Mouse (Mus musculus) embryonic facial prominence, embryonic 15.5 days (tissue): Measurements from ENCODE around the gene Sparcl1. TPM values are rescaled to one million over a fixed set of nuclear protein-coding genes. Genes with fewer than 3 reads are reported as not detected.

Experiments
- ATAC-seq: fragments of 200-750 bp; cut with Nextera tagmentation; 2 replicates; pipeline ENCODE4 v1.8.0; 2017; ENCODE audit warnings: low read depth, moderate TSS enrichment; ENCODE audit not compliant: insufficient number of reproducible peaks, low FRiP score, low TSS enrichment
- H3K27ac ChIP-seq: fragments of 300-500 bp; sonication (generic); replicated peaks from 2 replicates; pipeline ENCODE4 v1.5.1; 2015; ENCODE audit warnings: mild to moderate bottlenecking, inconsistent platforms
- H3K27me3 ChIP-seq: fragments of 300-500 bp; sonication (generic); 2 replicates; pipeline ENCODE4 v1.6.1; 2015; ENCODE audit warnings: inconsistent platforms
- H3K36me3 ChIP-seq: fragments of 300-500 bp; sonication (generic); 2 replicates; pipeline ENCODE4 v1.6.1; 2015; ENCODE audit warnings: mild to moderate bottlenecking, inconsistent platforms
- H3K4me1 ChIP-seq: fragments of 300-500 bp; sonication (generic); 2 replicates; pipeline ENCODE4 v1.6.1; 2015; ENCODE audit warnings: inconsistent platforms
- H3K4me2 ChIP-seq: fragments of 300-500 bp; sonication (generic); replicated peaks from 2 replicates; pipeline ENCODE4 v1.6.1; 2015; ENCODE audit warnings: mild to moderate bottlenecking, inconsistent platforms
- H3K4me3 ChIP-seq: fragments of 300-500 bp; sonication (generic); replicated peaks from 2 replicates; pipeline ENCODE4 v1.5.1; 2015; ENCODE audit warnings: mild to moderate bottlenecking, inconsistent platforms
- H3K9ac ChIP-seq: fragments of 300-500 bp; sonication (generic); 2 replicates; pipeline ENCODE4 v1.6.1; 2015; ENCODE audit warnings: inconsistent platforms
- H3K9me3 ChIP-seq: fragments of 300-500 bp; sonication (generic); replicated peaks from 2 replicates; pipeline ENCODE4 v1.6.1; 2016; ENCODE audit warnings: inconsistent platforms
- WGBS: fragments of 180-500 bp; shearing (Covaris S2); methylation state at CpG from one replicate; pipeline ENCODE4 v1.1.7; 2015; 5-methylcytosine and 5-hydroxymethylcytosine counted together
- polyA plus RNA-seq: library from polyadenylated mRNA; unstranded; fragments of >200 nt; fragmentation: Nextera tagmentation; extraction: Ambion mirVana; gene quantifications from 2 replicates; pipeline ENCODE4 v1.2.1, GENCODE M21; 2015

The Sparcl1 gene
- polyA plus RNA-seq, 1 experiment from 2014 or later = 107 TPM

GRCm38 (mm10) chr5:104110171-104110920, 3.2 kb downstream of the Sparcl1 start:
- ATAC-seq = no peak
- Histone ChIP-seq H3K9ac (no peak overlapping the region), H3K4me1 (peaks cover 54% of the 10 kb centered on the region), H3K27ac (0 out of 2 replicates have a peak overlapping the region, but pooled peaks have one; percentile 17), H3K4me3 (no peak overlapping the region), H3K36me3 (no peaks in the 10 kb centered on the region), H3K4me2 (0 out of 2 replicates have a peak overlapping the region, but pooled peaks have one; percentile 6), H3K27me3 (no peaks in the 10 kb centered on the region), H3K9me3 (no peaks in the 10 kb centered on the region)
- 48% methylated on average over 9 of the region's 9 CpGs for WGBS

- H3K27ac ChIP-seq = peak overlapping the region; percentile 44; the same call in 1 of the 2 replicates
These were observed 4.0 kb downstream of the Sparcl1 start for GRCm38 (mm10) chr5:104109516-104109915.

GRCm38 (mm10) chr5:104108879-104109369, 4.6 kb downstream of the Sparcl1 start:
- Histone ChIP-seq H3K9ac (no peak overlapping the region), H3K27ac (peak overlapping the region; percentile 44; the same call in 1 of the 2 replicates), H3K4me2 (peak overlapping the region; percentile 50), H3K4me1 (peaks cover 43% of the 10 kb centered on the region), H3K27me3 (no peaks in the 10 kb centered on the region), H3K4me3 (peak overlapping the region; percentile 28), H3K9me3 (no peaks in the 10 kb centered on the region), H3K36me3 (no peaks in the 10 kb centered on the region)
- ATAC-seq = peak; percentile 22; the same call in 1 of the 2 replicates
- WGBS = 7% methylated on average over 18 of the region's 18 CpGs

More at GRCm38 (mm10) chr5:104109516-104109915, 4.0 kb downstream of the Sparcl1 start:
- H3K9ac ChIP-seq = no peak overlapping the region
- no peak for ATAC-seq
- peak overlapping the region; percentile 28 for H3K4me3 ChIP-seq
- H3K27me3 ChIP-seq = no peaks in the 10 kb centered on the region
- H3K4me1 ChIP-seq = peaks cover 46% of the 10 kb centered on the region
- H3K36me3 ChIP-seq = no peaks in the 10 kb centered on the region
- 43% methylated on average over 3 of the region's 3 CpGs for WGBS
- peak overlapping the region; percentile 50 for H3K4me2 ChIP-seq
- no peaks in the 10 kb centered on the region for H3K9me3 ChIP-seq

- Histone ChIP-seq H3K9ac (no peak overlapping the region), H3K4me2 (peak overlapping the region; percentile 50), H3K4me1 (peaks cover 37% of the 10 kb centered on the region), H3K27ac (peak overlapping the region; percentile 44), H3K9me3 (no peaks in the 10 kb centered on the region), H3K36me3 (no peaks in the 10 kb centered on the region), H3K4me3 (peak overlapping the region; percentile 28; the same call in 1 of the 2 replicates), H3K27me3 (no peaks in the 10 kb centered on the region)
- ATAC-seq = peak; percentile 31; the same call in 1 of the 2 replicates
- 41% methylated on average over 11 of the region's 11 CpGs for WGBS
These were observed 5.2 kb downstream of the Sparcl1 start for GRCm38 (mm10) chr5:104108127-104108875.

GRCm38 (mm10) chr5:104104111-104104510, 9.4 kb downstream of the Sparcl1 start:
- Histone ChIP-seq H3K4me2 (no peak overlapping the region), H3K36me3 (no peaks in the 10 kb centered on the region), H3K4me3 (no peak overlapping the region), H3K27me3 (no peaks in the 10 kb centered on the region), H3K9me3 (no peaks in the 10 kb centered on the region), H3K27ac (no peak overlapping the region), H3K4me1 (peaks cover 18% of the 10 kb centered on the region), H3K9ac (no peak overlapping the region)
- ATAC-seq = no peak
- WGBS = 64% methylated on average over 2 of the region's 2 CpGs

GRCm38 (mm10) chr5:104103171-104103570, 10.4 kb downstream of the Sparcl1 start:
- Histone ChIP-seq H3K4me1 (peaks cover 9% of the 10 kb centered on the region), H3K36me3 (no peaks in the 10 kb centered on the region), H3K27me3 (no peaks in the 10 kb centered on the region), H3K4me2 (no peak overlapping the region), H3K9ac (no peak overlapping the region), H3K9me3 (no peaks in the 10 kb centered on the region), H3K27ac (no peak overlapping the region), H3K4me3 (no peak overlapping the region)
- ATAC-seq = no peak
- 73% methylated on average over 4 of the region's 4 CpGs for WGBS

- no peak overlapping the region for H3K27ac ChIP-seq
These were observed 11.6 kb downstream of the Sparcl1 start for GRCm38 (mm10) chr5:104101678-104102531.

GRCm38 (mm10) chr5:104096078-104096938, 17.2 kb downstream of the Sparcl1 start:
- peak overlapping the region; percentile 15; the same call in 1 of the 2 replicates for H3K4me2 ChIP-seq
- H3K9ac ChIP-seq = no peak overlapping the region
- no peaks in the 10 kb centered on the region for H3K36me3 ChIP-seq
- H3K4me3 ChIP-seq = no peak overlapping the region
- H3K27ac ChIP-seq = peak overlapping the region; percentile 88
- peak; percentile 82 for ATAC-seq
- peaks cover 14% of the 10 kb centered on the region for H3K4me1 ChIP-seq
- H3K27me3 ChIP-seq = no peaks in the 10 kb centered on the region
- 37% methylated on average over 16 of the region's 16 CpGs for WGBS
- no peaks in the 10 kb centered on the region for H3K9me3 ChIP-seq

More at GRCm38 (mm10) chr5:104101678-104102531, 11.6 kb downstream of the Sparcl1 start:
- Histone ChIP-seq H3K9me3 (no peaks in the 10 kb centered on the region), H3K4me1 (peaks cover 7% of the 10 kb centered on the region; the same call in 1 of the 2 replicates), H3K27me3 (no peaks in the 10 kb centered on the region), H3K4me3 (no peak overlapping the region), H3K4me2 (no peak overlapping the region), H3K9ac (no peak overlapping the region), H3K36me3 (no peaks in the 10 kb centered on the region)
- no peak for ATAC-seq
- WGBS = 28% methylated on average over 10 of the region's 10 CpGs

GRCm38 (mm10) chr5:104095416-104096077, 18.0 kb downstream of the Sparcl1 start:
- no peak overlapping the region for H3K4me3 ChIP-seq
- no peak overlapping the region for H3K9ac ChIP-seq
- no peaks in the 10 kb centered on the region for H3K36me3 ChIP-seq
- no peaks in the 10 kb centered on the region for H3K27me3 ChIP-seq
- H3K4me1 ChIP-seq = peaks cover 14% of the 10 kb centered on the region
- 62% methylated on average over 11 of the region's 11 CpGs for WGBS
- H3K27ac ChIP-seq = peak overlapping the region; percentile 88
- H3K4me2 ChIP-seq = peak overlapping the region; percentile 3; the same call in 1 of the 2 replicates
- H3K9me3 ChIP-seq = no peaks in the 10 kb centered on the region
- no peak for ATAC-seq
